Mouse (Mus musculus): ENCODE measurements around the gene Midn. TPM values are rescaled to one million over a fixed set of nuclear protein-coding genes. Genes with fewer than 3 reads are reported as not detected.
A peak's percentile ranks its signal among the peaks of the same experiment; 100 is the strongest.

The Midn gene
- 10 to 100 TPM; 34.3 to 62.7 TPM for total RNA-seq (2021)
- long read RNA-seq, experiment 1, partial matches to known transcripts = 2 of 4 reads
- long read RNA-seq, experiment 1, other reads (novel, unspliced or antisense) = 1 of 4 reads
- long read RNA-seq, experiment 2 = 0 reads

- DNase-seq = peak; percentile 81
Observed at GRCm38 (mm10) chr10:80147719-80148601, at the start of gene Midn. Gene Midn, plus strand, starts transcription at chr10:80148272.

GRCm38 (mm10) chr10:80098630-80099029 is 49.4 kb upstream of the Midn start:
- DNase-seq = no peak

- DNase-seq = no peak
Observed at GRCm38 (mm10) chr10:80100982-80101381, 47.1 kb upstream of the Midn start.

GRCm38 (mm10) chr10:80102216-80102915 is 45.7 kb upstream of the Midn start:
- DNase-seq = peak; percentile 89

GRCm38 (mm10) chr10:80103032-80103431 is 45.0 kb upstream of the Midn start:
- no peak for DNase-seq

GRCm38 (mm10) chr10:80104181-80104580 is 43.9 kb upstream of the Midn start:
- no peak for DNase-seq

- DNase-seq = no peak
Observed at GRCm38 (mm10) chr10:80105460-80105859, 42.6 kb upstream of the Midn start, which contains the start of gene Sbno2. Gene Sbno2, minus strand, starts transcription at chr10:80105571.

GRCm38 (mm10) chr10:80105926-80106325 is 42.1 kb upstream of the Midn start:
- no peak for DNase-seq

GRCm38 (mm10) chr10:80107678-80108077 is 40.4 kb upstream of the Midn start:
- DNase-seq = no peak

- DNase-seq = peak; percentile 95
Observed at GRCm38 (mm10) chr10:80114341-80115284, 33.5 kb upstream of the Midn start.

- peak; percentile 98 for DNase-seq
Observed at GRCm38 (mm10) chr10:80115290-80115943, 32.7 kb upstream of the Midn start, which contains the start of gene Stk11. Gene Stk11, plus strand, starts transcription at chr10:80115803.

GRCm38 (mm10) chr10:80115944-80116335 is 32.1 kb upstream of the Midn start:
- DNase-seq = no peak

GRCm38 (mm10) chr10:80116563-80116926 is 31.5 kb upstream of the Midn start:
- DNase-seq = no peak

GRCm38 (mm10) chr10:80116927-80117691 is 31.0 kb upstream of the Midn start:
- peak; percentile 63 for DNase-seq

GRCm38 (mm10) chr10:80117736-80118135 is 30.3 kb upstream of the Midn start:
- no peak for DNase-seq

- DNase-seq = no peak
Observed at GRCm38 (mm10) chr10:80118552-80118951, 29.5 kb upstream of the Midn start.

GRCm38 (mm10) chr10:80120146-80120545 is 27.9 kb upstream of the Midn start:
- DNase-seq = no peak

- no peak for DNase-seq
Observed at GRCm38 (mm10) chr10:80121639-80122038, 26.4 kb upstream of the Midn start.

GRCm38 (mm10) chr10:80123932-80124562 is 24.0 kb upstream of the Midn start:
- no peak for DNase-seq

GRCm38 (mm10) chr10:80127920-80128319 is 20.2 kb upstream of the Midn start:
- no peak for DNase-seq

Data from gastrocnemius, postnatal 10 days (tissue).